Mouse (Mus musculus) T-cell, adult 2 months (primary cell): ENCODE measurements around the gene Slc10a7.

Experiments
- DNase-seq: peaks from one replicate; pipeline ENCODE4 v3.0.0; 2022; ENCODE audit warnings: low spot score

Slc10a7 gene

GRCm38 (mm10) chr8:78740936-78741335 is 231.8 kb downstream of the Slc10a7 start:
- DNase-seq = no peak

GRCm38 (mm10) chr8:78741496-78741895 is 232.3 kb downstream of the Slc10a7 start:
- no peak for DNase-seq

- no peak for DNase-seq
Observed at GRCm38 (mm10) chr8:78741965-78742364, 232.8 kb downstream of the Slc10a7 start.

GRCm38 (mm10) chr8:78742453-78742852 is 233.3 kb downstream of the Slc10a7 start:
- DNase-seq = no peak

GRCm38 (mm10) chr8:78747052-78747451 is 237.9 kb downstream of the Slc10a7 start:
- DNase-seq = no peak

GRCm38 (mm10) chr8:78748701-78749100 is 239.6 kb downstream of the Slc10a7 start:
- no peak for DNase-seq

- DNase-seq = no peak
Observed at GRCm38 (mm10) chr8:78749861-78750825, 241.0 kb downstream of the Slc10a7 start.

GRCm38 (mm10) chr8:78751151-78751550 is 242.0 kb downstream of the Slc10a7 start:
- no peak for DNase-seq

GRCm38 (mm10) chr8:78754986-78755385 is 245.8 kb downstream of the Slc10a7 start:
- no peak for DNase-seq

GRCm38 (mm10) chr8:78759139-78759538 is 250.0 kb downstream of the Slc10a7 start:
- no peak for DNase-seq

GRCm38 (mm10) chr8:78764976-78765375 is 255.8 kb downstream of the Slc10a7 start:
- DNase-seq = no peak

- no peak for DNase-seq
Observed at GRCm38 (mm10) chr8:78765556-78765955, 256.4 kb downstream of the Slc10a7 start.

- no peak for DNase-seq
Observed at GRCm38 (mm10) chr8:78770584-78770983, 261.4 kb downstream of the Slc10a7 start.

GRCm38 (mm10) chr8:78771256-78771655 is 262.1 kb downstream of the Slc10a7 start:
- DNase-seq = no peak

GRCm38 (mm10) chr8:78776816-78777215 is 267.7 kb downstream of the Slc10a7 start:
- DNase-seq = no peak
